Mouse (Mus musculus) mouse embryonic stem cell (cell line): Measurements from ENCODE around the gene Bax.

Experiments
- in situ Hi-C, 2 experiments: fragments of 300-500 bp; cut with MboI; formaldehyde crosslinking; loops; 1 replicate in 1 of 2; 3 replicates in 1 of 2; pipeline ENCODE4 v1.14.3; 2019 to 2020; ENCODE audit warnings: low sequenced_read_pairs in 2 of 2, low pct_unique_long_range_greater_than_20kb in 1 of 2, mixed read lengths in 1 of 2; ENCODE audit not compliant: unreplicated experiment in 1 of 2

Bax gene

DNA sequence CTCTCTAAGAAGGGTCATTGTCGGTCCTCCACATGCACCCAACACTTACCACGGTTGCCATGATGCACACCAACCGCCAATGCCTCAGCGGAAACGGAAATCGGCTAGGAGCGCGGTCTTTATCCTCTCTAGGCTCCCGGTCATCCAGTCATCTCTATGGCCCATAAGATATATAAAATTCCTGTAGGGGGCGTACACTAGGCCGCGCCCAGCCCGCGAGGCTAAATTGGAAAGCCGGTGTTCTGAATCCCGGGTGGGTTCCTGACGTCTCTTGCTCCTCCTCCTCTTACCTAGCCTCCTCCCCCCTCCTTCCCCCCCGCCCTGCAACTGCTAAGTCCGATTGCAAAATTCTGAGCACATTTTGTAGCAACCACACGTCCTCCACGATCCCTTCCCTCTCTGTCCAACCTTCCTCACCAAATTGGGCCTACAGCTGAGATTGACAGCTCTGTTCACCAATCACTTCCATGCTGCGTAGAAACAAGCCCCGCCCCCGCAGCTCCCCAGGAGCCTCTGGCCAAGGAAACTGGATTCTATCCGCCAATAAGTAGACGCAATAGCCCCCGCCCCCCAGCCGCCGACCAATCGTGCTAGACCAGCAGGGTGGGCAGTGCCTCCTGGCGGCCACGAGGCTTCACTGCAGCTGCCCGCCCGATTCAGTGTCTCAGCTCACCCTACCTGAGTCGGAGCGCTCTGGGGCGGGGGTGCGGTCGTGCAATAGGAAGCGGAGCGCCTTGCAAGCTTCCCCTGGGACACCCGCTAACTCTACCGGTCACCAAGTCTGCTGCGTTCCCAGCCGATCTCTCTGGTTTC is 32.3 kb downstream of the Bax start, which contains the start of gene Gys1:
Gene Gys1, plus strand, starts transcription at position 642 of the 813 bp plus-strand sequence.
- in situ Hi-C loops: no loop called here

DNA sequence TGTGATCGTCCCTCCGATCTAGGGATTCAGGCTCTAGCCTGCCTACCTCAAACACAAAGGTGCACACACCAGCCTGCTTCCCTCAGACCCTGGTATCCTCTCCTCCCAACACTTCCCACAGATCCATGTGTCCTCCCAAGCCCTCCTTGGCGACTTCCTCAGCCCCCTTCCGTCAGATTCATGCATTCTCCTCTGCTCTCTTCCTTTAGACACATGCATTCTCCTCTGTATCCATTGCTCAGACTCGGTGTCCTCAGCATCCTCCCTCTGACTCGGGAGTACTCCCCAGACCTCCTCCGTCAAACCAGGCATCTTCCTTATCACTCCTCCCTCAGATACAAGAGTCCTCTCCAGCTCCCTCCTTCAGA is 32.9 kb downstream of the Bax start:
- in situ Hi-C loops: no loop called here

DNA sequence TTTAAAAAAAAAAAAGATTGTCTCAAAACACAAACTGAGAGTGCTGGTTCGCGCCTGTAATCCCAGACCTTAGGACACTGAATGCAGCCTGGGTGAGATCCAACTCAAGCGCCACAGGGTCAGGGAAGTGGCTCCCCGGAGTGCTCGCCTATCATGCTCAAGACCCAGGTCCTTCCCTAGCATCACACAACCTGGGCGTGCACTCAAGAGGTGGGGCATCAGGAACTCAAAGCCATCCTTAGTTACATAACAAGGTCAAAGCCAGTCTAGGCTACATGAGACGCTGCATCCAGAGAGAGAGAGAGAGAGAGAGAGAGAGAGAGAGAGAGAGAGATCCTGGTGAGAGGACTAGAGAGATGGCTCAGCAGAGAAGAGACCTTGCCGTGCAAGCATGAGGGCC is 40.1 kb downstream of the Bax start:
- in situ Hi-C loops: no loop called here

DNA sequence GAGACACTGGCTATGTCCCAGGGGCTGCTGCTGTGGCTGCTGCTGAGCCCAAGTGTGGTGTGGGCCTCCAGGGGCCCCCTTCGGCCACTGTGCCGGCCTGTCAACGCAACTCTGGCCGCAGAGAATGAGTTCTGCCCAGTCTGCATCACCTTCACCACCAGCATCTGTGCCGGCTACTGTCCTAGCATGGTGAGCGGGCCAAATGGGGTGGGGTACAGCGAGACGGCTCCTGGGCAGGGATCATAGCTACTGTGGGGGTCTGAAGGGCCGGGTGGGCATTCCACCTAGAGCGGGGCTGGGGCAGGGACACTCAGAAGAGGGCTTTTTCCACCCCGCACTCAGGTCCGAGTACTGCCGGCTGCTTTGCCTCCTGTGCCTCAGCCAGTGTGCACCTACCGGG is 45.5 kb downstream of the Bax start:
- in situ Hi-C loops: no loop called here

DNA sequence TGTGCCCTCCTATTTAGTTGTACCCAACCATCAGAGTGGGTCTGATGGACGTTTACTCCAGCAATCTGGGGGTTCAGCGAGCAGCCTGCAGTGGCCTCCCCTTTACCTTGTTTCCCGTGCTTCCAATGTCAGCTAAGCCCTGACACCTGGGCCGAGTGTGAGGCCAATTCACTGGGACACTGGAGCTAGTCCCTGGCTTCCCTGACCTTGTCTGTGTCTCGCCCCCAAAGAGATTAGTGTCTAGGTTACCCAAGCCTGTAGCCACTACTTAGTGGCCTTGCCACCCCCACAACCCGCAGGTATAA is 46.1 kb downstream of the Bax start, which contains the start of gene Lhb:
Gene Lhb, plus strand, starts transcription at position 206 of the 305 bp plus-strand sequence.
- in situ Hi-C loops: no loop called here

DNA sequence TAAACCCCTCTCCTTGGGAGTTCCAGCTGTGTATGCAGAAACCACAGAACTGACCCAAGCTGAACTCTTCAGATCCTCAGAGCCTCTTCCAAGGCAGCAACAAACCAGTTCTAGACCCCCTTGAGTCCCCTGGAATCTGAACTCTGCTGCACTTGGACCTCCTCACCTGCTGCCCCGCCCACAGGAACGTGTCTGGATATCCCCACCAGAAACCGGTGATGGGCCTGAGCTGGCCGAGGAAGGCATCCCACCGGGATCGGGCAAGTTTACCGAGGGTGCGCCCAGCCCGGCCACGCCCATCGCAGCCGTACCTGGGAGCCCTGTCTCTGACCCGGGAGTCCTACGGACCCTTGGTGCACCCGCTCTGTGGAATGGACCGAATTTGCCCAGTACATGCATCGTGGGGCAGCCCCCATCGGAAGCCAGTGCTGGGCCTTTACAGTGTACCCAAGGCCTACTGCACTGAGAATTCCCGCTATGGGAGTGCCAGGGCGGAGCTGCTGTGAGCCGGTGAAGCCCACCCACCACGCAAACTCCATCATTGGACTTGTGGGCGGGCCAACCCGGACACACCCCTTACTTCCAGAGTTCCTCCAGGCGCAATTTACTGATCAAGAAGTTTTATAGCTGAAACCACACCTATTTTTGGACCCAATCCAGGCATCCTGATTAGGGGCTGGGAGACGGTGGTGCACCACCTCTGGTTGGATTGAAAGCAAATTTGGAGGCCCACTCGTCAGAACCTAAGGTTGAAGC is 46.7 kb downstream of the Bax start:
- in situ Hi-C loops: no loop called here

DNA sequence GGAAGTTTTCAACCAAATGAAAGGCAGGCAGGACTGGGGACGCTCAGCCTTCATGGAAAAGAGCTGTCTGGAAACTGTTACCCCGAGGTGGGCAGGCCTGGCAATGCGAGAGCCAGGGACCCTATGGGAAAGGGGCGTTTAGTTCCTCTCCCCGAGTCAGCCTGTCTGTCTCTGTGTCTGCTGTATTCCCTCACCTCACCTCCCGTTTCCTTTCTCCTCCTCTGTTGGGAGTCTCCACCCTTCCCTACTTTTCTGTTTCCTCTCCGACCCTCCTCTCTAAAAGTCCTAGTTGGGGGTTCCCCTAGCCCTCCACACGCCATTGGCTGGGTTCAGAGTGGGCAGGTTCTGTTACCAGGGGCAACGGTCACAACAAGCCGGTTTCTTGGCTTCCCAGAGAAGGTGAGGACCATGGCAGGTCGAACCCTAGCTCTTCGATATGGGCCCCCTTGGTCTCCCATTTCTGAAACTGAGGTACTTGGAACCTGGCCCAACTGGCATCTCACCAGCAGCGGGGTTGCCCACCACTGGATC is 48.7 kb downstream of the Bax start:
- in situ Hi-C loops: no loop called here

DNA sequence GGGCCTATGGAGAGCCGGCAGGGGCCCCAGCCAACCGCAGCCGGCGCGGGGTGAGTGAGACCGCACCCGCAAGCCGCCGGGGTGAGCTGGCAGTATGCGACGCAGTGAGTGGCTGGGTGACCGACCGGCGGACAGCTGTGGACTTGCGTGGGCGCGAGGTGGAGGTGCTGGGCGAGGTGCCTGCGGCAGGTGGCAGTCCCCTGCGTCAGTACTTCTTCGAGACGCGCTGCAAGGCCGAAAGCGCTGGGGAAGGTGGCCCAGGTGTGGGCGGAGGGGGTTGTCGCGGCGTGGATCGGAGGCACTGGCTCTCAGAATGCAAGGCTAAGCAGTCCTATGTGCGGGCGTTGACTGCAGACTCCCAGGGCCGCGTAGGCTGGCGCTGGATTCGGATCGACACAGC is 51.1 kb downstream of the Bax start:
- in situ Hi-C loops: no loop called here

DNA sequence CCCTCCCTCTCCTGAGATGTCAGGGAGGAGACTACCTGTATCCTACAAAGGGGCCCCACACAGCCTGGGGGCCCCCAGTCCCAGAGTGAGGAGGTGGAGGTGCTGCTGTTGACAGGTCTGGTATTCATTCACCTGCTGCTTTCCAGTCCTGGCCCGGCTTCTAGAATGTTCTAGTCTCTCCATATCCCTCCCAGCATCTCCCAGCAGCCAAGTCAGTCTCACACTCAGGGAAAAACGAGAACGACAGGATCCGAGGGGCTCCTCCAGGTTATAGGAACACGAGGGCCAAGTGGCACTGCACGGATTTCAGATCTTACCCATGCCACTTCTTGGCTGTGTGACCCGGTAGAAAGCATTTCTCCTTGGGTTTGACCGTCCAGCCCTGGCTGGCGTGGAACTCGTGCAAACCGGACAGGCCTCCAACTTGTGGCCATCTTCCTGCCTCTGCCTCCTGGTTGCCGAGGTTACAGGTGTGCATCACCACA is 51.9 kb downstream of the Bax start:
- in situ Hi-C loops: no loop called here

DNA sequence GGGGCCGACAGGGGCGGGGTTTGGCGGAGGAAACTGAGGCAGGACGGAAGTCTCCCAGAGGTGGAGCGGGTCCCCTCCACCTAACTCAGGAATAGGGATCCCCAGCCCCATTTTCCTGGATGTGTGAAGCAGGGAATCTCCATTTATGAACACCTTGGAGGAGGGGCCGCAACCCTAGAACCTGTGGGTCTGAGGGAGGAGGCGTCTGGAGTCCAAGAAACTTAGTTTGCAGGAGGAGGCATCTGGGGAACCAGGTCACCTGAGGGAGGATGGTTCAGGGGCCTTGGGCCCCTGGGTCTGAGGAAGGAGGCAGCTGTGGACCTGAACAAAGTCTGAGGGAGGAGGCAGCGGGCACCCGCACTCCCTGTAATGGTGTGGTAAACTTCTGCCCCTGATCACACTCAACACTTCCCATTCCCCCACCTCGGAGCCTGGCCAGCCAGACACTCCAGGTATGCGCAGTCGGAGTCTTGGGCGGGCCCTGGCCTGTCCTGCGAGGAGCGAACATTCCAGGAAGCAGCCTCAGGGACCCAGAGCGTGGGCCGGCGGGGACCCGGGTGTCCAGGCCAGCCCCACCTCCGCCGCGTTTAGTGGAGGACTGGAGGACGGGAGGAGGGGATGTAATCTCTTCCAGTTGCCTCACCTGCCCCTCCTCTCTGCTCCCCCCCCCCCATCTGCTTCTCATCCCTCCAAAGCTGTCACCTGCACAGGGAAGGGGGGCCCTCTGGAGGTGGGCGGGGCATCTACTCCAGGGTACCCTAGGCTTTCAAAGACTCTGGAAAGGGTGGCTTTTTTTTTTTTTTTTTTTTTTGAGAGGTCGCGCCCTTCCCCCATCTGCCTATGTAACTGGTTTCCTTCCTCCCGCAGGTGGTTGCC is 52.6 kb downstream of the Bax start:
- in situ Hi-C loops: no loop called here

DNA sequence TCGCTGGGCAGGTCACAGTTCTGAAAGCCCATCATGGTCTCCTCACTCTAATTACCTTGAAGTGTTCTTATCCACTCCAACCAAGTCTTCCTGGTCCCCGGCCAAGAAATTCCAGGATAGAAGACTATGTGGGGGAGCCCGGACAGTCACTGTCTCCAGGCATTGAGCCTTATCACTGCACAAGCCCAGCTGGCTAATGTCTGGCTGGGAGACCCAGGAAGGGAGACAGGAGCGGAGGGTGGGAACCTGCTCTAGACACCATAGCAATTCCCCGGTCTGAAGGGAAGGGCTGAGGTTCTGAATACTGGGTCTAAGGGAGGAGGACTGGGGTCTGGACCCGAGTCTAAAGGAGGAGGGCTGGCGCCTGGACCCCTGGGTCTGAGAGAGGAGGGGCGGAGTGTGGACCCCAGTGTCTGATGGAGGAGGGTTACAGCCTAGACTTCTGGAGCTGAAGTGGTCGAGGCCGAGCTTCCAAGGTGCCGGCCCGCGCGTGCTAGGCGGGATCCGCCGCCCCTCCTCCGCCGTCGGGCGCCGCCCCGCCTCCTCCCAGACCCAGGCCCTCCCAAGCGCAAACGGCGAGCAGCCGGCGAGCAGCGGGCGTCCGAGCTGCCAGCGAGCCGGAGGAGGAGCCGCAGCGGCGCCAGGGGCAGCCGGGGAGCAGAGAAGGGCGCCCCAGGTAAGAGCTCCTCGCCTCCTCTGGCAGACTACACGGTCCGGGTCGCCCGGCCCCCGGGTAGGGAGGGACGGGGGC is 53.4 kb downstream of the Bax start, which contains the start of gene Ntf5:
Gene Ntf5, plus strand, starts transcription at position 583 of the 751 bp plus-strand sequence.
- in situ Hi-C loops: no loop called here

DNA sequence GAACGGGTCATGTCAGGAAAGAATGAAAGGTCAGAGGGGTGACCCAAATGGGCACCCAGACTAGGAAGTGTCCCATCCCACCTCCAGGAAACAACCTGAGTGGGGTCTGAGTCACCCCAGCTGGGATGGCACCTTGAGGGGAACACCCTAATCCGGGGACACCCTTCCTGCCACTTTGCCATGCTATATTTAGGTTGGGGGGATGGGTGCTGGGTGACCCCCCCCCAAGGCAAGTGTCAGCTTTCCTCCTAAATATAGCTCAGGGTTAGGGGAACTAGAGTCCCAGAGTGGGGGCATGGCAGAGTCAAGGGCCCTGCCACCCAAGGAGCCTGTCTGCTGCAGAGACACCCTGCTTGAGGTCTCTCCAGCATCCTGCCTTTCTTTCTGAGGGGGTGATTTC is 54.3 kb downstream of the Bax start:
- in situ Hi-C loops: no loop called here
